Mouse (Mus musculus): Measurements from ENCODE around the gene S1pr5. TPM values are rescaled to one million over a fixed set of nuclear protein-coding genes. Genes with fewer than 3 reads are reported as not detected.

Gene S1pr5
- total and polyA plus RNA-seq, 3 experiments = not detected

GRCm38 (mm10) chr9:21213617-21214190 lies 34.5 kb downstream of the S1pr5 start:
- dilution Hi-C loops (cut with MboI; ENCODE audit: extremely low pct_ligation_motif_present, extremely low pct_unique_long_range_greater_than_20kb, low sequenced_read_pairs) = no loop called here

GRCm38 (mm10) chr9:21211624-21212023 lies 36.6 kb downstream of the S1pr5 start:
- Histone ChIP-seq H3K79me2 (replicated peaks; ENCODE audit: control insufficient read depth, extremely low read depth, insufficient read depth, poor library complexity, severe bottlenecking) (no peaks in the 10 kb centered on the region), H3K9ac (ENCODE audit: insufficient read depth, low read depth) (no peak overlapping the region), H3K4me3 (replicated peaks in 1 of 3; ENCODE audit: low read depth in 2 of 3, low read length in 2 of 3, poor library complexity in 1 of 3) (no peak overlapping the region), H3K27me3 (replicated peaks) (peaks cover 2% of the 10 kb centered on the region), H3K27ac (ENCODE audit: insufficient read depth, low read depth) (no peak overlapping the region), H3K4me2 (ENCODE audit: insufficient read depth, low read depth, poor library complexity, severe bottlenecking) (no peak overlapping the region), H3K9me3 (replicated peaks; ENCODE audit: low read length) (no peaks in the 10 kb centered on the region), H3K4me1 (ENCODE audit: control insufficient read depth in 1 of 2, insufficient read depth in 2 of 2) (peaks cover 0 to 34% of the 10 kb centered on the region in 2 experiments; a peak in 2 of 4 replicates), H3K36me3 (replicated peaks in 1 of 2; ENCODE audit: control insufficient read depth in 1 of 2, insufficient read depth in 1 of 2, low read length in 1 of 2) (peaks cover 26 to 59% of the 10 kb centered on the region in 2 experiments)
- TF ChIP-seq MAFK (IDR thresholded peaks at IDR 0.05; ENCODE audit: insufficient replicate concordance, low read length) (no peak), TCF12 (IDR thresholded peaks at IDR 0.05; ENCODE audit: low read depth, low read length) (no peak), RAD21 (IDR thresholded peaks at IDR 0.05; ENCODE audit: low read depth, low read length) (no peak), CHD2 (IDR thresholded peaks at IDR 0.05; ENCODE audit: low read length) (no peak), CTCF (conservative IDR thresholded peaks at IDR 0.05 in 1 of 2, IDR thresholded peaks at IDR 0.05 in 1 of 2; ENCODE audit: low read depth in 2 of 2, low read length in 2 of 2) (no peak)
- dilution Hi-C loops (cut with MboI; ENCODE audit: extremely low pct_ligation_motif_present, extremely low pct_unique_long_range_greater_than_20kb, low sequenced_read_pairs) = no loop called here
- DNase-seq (ENCODE audit: extremely low read depth) = no peak
- in situ Hi-C loops (cut with MboI; ENCODE audit: low pct_ligation_motif_present, low pct_unique_long_range_greater_than_20kb, low sequenced_read_pairs) = no loop called here

More at GRCm38 (mm10) chr9:21213617-21214190, 34.5 kb downstream of the S1pr5 start:
- Histone ChIP-seq H3K79me2 (replicated peaks; ENCODE audit: control insufficient read depth, extremely low read depth, insufficient read depth, poor library complexity, severe bottlenecking) (no peaks in the 10 kb centered on the region), H3K9me3 (replicated peaks; ENCODE audit: low read length) (no peaks in the 10 kb centered on the region), H3K4me2 (ENCODE audit: insufficient read depth, low read depth, poor library complexity, severe bottlenecking) (no peak overlapping the region), H3K4me1 (ENCODE audit: control insufficient read depth in 1 of 2, insufficient read depth in 2 of 2) (peaks cover 0 to 31% of the 10 kb centered on the region in 2 experiments; a peak in 2 of 4 replicates), H3K4me3 (replicated peaks in 1 of 3; ENCODE audit: low read depth in 2 of 3, low read length in 2 of 3, poor library complexity in 1 of 3) (no peak overlapping the region), H3K36me3 (replicated peaks in 1 of 2; ENCODE audit: control insufficient read depth in 1 of 2, insufficient read depth in 1 of 2, low read length in 1 of 2) (peaks cover 22 to 39% of the 10 kb centered on the region in 2 experiments), H3K27ac (ENCODE audit: insufficient read depth, low read depth) (no peak overlapping the region), H3K27me3 (replicated peaks) (peaks cover 2% of the 10 kb centered on the region), H3K9ac (ENCODE audit: insufficient read depth, low read depth) (no peak overlapping the region)
- in situ Hi-C loops (cut with MboI; ENCODE audit: low pct_ligation_motif_present, low pct_unique_long_range_greater_than_20kb, low sequenced_read_pairs) = no loop called here
- DNase-seq (ENCODE audit: extremely low read depth) = peak; percentile 56
- peak; percentile 59 for TF ChIP-seq RAD21 (IDR thresholded peaks at IDR 0.05; ENCODE audit: low read depth, low read length)
- TF ChIP-seq SMC3 (IDR thresholded peaks at IDR 0.05; ENCODE audit: low read depth, low read length) = peak; percentile 73
- peak; percentile 69 to 85 for TF ChIP-seq CTCF (conservative IDR thresholded peaks at IDR 0.05 in 1 of 2, IDR thresholded peaks at IDR 0.05 in 1 of 2; ENCODE audit: low read depth in 2 of 2, low read length in 2 of 2)
- TF ChIP-seq TBP (conservative IDR thresholded peaks at IDR 0.05; ENCODE audit: low read depth, low read length) = no peak
- no peak for TF ChIP-seq E2F4 (IDR thresholded peaks at IDR 0.05; ENCODE audit: insufficient replicate concordance, low read depth, low read length)

- peaks cover 31 to 67% of the 10 kb centered on the region in 2 experiments for H3K36me3 ChIP-seq (replicated peaks in 1 of 2; ENCODE audit: control insufficient read depth in 1 of 2, insufficient read depth in 1 of 2, low read length in 1 of 2)
- dilution Hi-C loops (cut with MboI; ENCODE audit: extremely low pct_ligation_motif_present, extremely low pct_unique_long_range_greater_than_20kb, low sequenced_read_pairs) = no loop called here
- H3K4me2 ChIP-seq (ENCODE audit: insufficient read depth, low read depth, poor library complexity, severe bottlenecking) = no peak overlapping the region
- no peaks in the 10 kb centered on the region for H3K27me3 ChIP-seq (replicated peaks)
- H3K27ac ChIP-seq (ENCODE audit: insufficient read depth, low read depth) = no peak overlapping the region
- in situ Hi-C loops (cut with MboI; ENCODE audit: low pct_ligation_motif_present, low pct_unique_long_range_greater_than_20kb, low sequenced_read_pairs) = no loop called here
- no peak for DNase-seq (ENCODE audit: extremely low read depth)
- H3K9ac ChIP-seq (ENCODE audit: insufficient read depth, low read depth) = no peak overlapping the region
- TF ChIP-seq BHLHE40 (IDR thresholded peaks at IDR 0.05; ENCODE audit: low read depth, low read length) = no peak
- no peak for TF ChIP-seq ZKSCAN1 (IDR thresholded peaks at IDR 0.05; ENCODE audit: borderline replicate concordance, low read depth, low read length)
- TF ChIP-seq CTCF (conservative IDR thresholded peaks at IDR 0.05 in 1 of 2, IDR thresholded peaks at IDR 0.05 in 1 of 2; ENCODE audit: low read depth in 2 of 2, low read length in 2 of 2) = no peak
- TF ChIP-seq USF1 (IDR thresholded peaks at IDR 0.05; ENCODE audit: low read depth, low read length) = no peak
- TF ChIP-seq SMC3 (IDR thresholded peaks at IDR 0.05; ENCODE audit: low read depth, low read length) = no peak
- no peak for TF ChIP-seq NELFE (IDR thresholded peaks at IDR 0.05; ENCODE audit: low read depth, low read length)
- no peak for TF ChIP-seq NRF1 (IDR thresholded peaks at IDR 0.05; ENCODE audit: low read depth, low read length)
- no peak for TF ChIP-seq TCF12 (IDR thresholded peaks at IDR 0.05; ENCODE audit: low read depth, low read length)
- no peak for TF ChIP-seq EP300 (IDR thresholded peaks at IDR 0.05; ENCODE audit: low read length)
- no peak for TF ChIP-seq KAT2A (IDR thresholded peaks at IDR 0.05; ENCODE audit: insufficient replicate concordance, low read length)
- TF ChIP-seq MEF2A (IDR thresholded peaks at IDR 0.05; ENCODE audit: borderline replicate concordance, low read depth, low read length) = no peak
- no peak for TF ChIP-seq GABPA (IDR thresholded peaks at IDR 0.05; ENCODE audit: insufficient replicate concordance, low read depth, low read length)
- TF ChIP-seq ZNF384 (IDR thresholded peaks at IDR 0.05; ENCODE audit: low read depth, low read length) = no peak
- no peak for TF ChIP-seq MXI1 (IDR thresholded peaks at IDR 0.05; ENCODE audit: low read depth, low read length)
- TF ChIP-seq RCOR1 (conservative IDR thresholded peaks at IDR 0.05; ENCODE audit: low read depth, low read length) = no peak
- TF ChIP-seq USF2 (conservative IDR thresholded peaks at IDR 0.05; ENCODE audit: low read depth, low read length) = no peak
- H3K4me3 ChIP-seq (replicated peaks in 1 of 3; ENCODE audit: low read depth in 2 of 3, low read length in 2 of 3, poor library complexity in 1 of 3) = no peak overlapping the region
- no peaks in the 10 kb centered on the region for H3K9me3 ChIP-seq (replicated peaks; ENCODE audit: low read length)
- H3K79me2 ChIP-seq (replicated peaks; ENCODE audit: control insufficient read depth, extremely low read depth, insufficient read depth, poor library complexity, severe bottlenecking) = no peaks in the 10 kb centered on the region
- peaks cover 0 to 40% of the 10 kb centered on the region in 2 experiments; a peak in 2 of 4 replicates for H3K4me1 ChIP-seq (ENCODE audit: control insufficient read depth in 1 of 2, insufficient read depth in 2 of 2)
These were observed 37.4 kb downstream of the S1pr5 start for GRCm38 (mm10) chr9:21210821-21211220.

All from CH12.LX (cell line).